Mouse (Mus musculus) forebrain, embryonic 13.5 days (tissue): Measurements from ENCODE around the gene 4930522H14Rik. TPM values are rescaled to one million over a fixed set of nuclear protein-coding genes. Genes with fewer than 3 reads are reported as not detected.

Experiments
- ATAC-seq: fragments of 200-750 bp; cut with Nextera tagmentation; 2 replicates; pipeline ENCODE4 v1.8.0; 2017
- H3K27ac ChIP-seq: fragments of 300-500 bp; sonication (generic); 2 replicates; pipeline ENCODE4 v1.5.1; 2015; ENCODE audit warnings: inconsistent platforms, mild to moderate bottlenecking, moderate library complexity
- H3K27me3 ChIP-seq: fragments of 300-500 bp; sonication (generic); 2 replicates; pipeline ENCODE4 v1.6.1; 2015; ENCODE audit warnings: mild to moderate bottlenecking, inconsistent platforms
- H3K36me3 ChIP-seq: fragments of 300-500 bp; sonication (generic); 2 replicates; pipeline ENCODE4 v1.6.1; 2015; ENCODE audit warnings: mild to moderate bottlenecking, inconsistent platforms; ENCODE audit not compliant: poor library complexity, severe bottlenecking
- H3K4me1 ChIP-seq: fragments of 300-500 bp; sonication (generic); 2 replicates; pipeline ENCODE4 v1.6.1; 2015; ENCODE audit warnings: inconsistent platforms
- H3K4me2 ChIP-seq: fragments of 300-500 bp; sonication (generic); 2 replicates; pipeline ENCODE4 v1.6.1; 2015; ENCODE audit warnings: inconsistent platforms, mild to moderate bottlenecking, moderate library complexity
- H3K4me3 ChIP-seq: fragments of 300-500 bp; sonication (generic); 2 replicates; pipeline ENCODE4 v1.5.1; 2015; ENCODE audit warnings: mild to moderate bottlenecking, inconsistent platforms
- H3K9ac ChIP-seq: fragments of 300-500 bp; sonication (generic); 2 replicates; pipeline ENCODE4 v1.6.1; 2015; ENCODE audit warnings: mild to moderate bottlenecking, inconsistent platforms
- H3K9me3 ChIP-seq: fragments of 300-500 bp; sonication (generic); replicated peaks from 2 replicates; pipeline ENCODE4 v1.6.1; 2016; ENCODE audit warnings: inconsistent platforms
- WGBS: fragments of 180-500 bp; shearing (Covaris S2); methylation state at CpG from one replicate; pipeline ENCODE4 v1.1.7; 2015; 5-methylcytosine and 5-hydroxymethylcytosine counted together
- polyA plus RNA-seq: library from polyadenylated mRNA; unstranded; fragments of >200 nt; fragmentation: Nextera tagmentation; extraction: Ambion mirVana; gene quantifications from 2 replicates; pipeline ENCODE4 v1.2.1, GENCODE M21; 2015

Gene 4930522H14Rik
- polyA plus RNA-seq, 1 experiment from 2014 or later: not detected

GRCm38 (mm10) chr4:109472566-109472965 lies 58.5 kb downstream of the 4930522H14Rik start:
- WGBS: 93% methylated on average over 3 of the region's 3 CpGs
- ATAC-seq: no peak

GRCm38 (mm10) chr4:109471606-109472005 lies 59.5 kb downstream of the 4930522H14Rik start:
- H3K9ac ChIP-seq: no peak overlapping the region

More at GRCm38 (mm10) chr4:109472566-109472965, 58.5 kb downstream of the 4930522H14Rik start:
- no peak overlapping the region for H3K27ac ChIP-seq
- H3K27me3 ChIP-seq: no peaks in the 10 kb centered on the region
- H3K4me1 ChIP-seq: peaks cover 16% of the 10 kb centered on the region
- H3K9me3 ChIP-seq: no peaks in the 10 kb centered on the region
- H3K4me2 ChIP-seq: no peak overlapping the region
- H3K4me3 ChIP-seq: no peak overlapping the region
- H3K9ac ChIP-seq: no peak overlapping the region
- peaks cover 6% of the 10 kb centered on the region; the same call in 1 of the 2 replicates for H3K36me3 ChIP-seq

GRCm38 (mm10) chr4:109467687-109468086 lies 63.4 kb downstream of the 4930522H14Rik start:
- Histone ChIP-seq H3K4me3 (no peak overlapping the region), H3K4me1 (0 out of 2 replicates have a peak, but pooled peaks cover 3% of the 10 kb centered on the region), H3K27ac (no peak overlapping the region), H3K4me2 (no peak overlapping the region), H3K9ac (no peak overlapping the region), H3K9me3 (no peaks in the 10 kb centered on the region), H3K36me3 (peaks cover 5% of the 10 kb centered on the region; the same call in 1 of the 2 replicates), H3K27me3 (no peaks in the 10 kb centered on the region)
- no peak for ATAC-seq

More at GRCm38 (mm10) chr4:109471606-109472005, 59.5 kb downstream of the 4930522H14Rik start:
- Histone ChIP-seq H3K9me3 (no peaks in the 10 kb centered on the region), H3K27ac (no peak overlapping the region), H3K36me3 (peaks cover 6% of the 10 kb centered on the region; the same call in 1 of the 2 replicates), H3K4me2 (no peak overlapping the region), H3K27me3 (no peaks in the 10 kb centered on the region), H3K4me3 (no peak overlapping the region), H3K4me1 (peaks cover 16% of the 10 kb centered on the region)
- ATAC-seq: no peak

- no peak overlapping the region for H3K4me2 ChIP-seq
- no peak overlapping the region for H3K9ac ChIP-seq
- no peaks in the 10 kb centered on the region for H3K4me1 ChIP-seq
- no peaks in the 10 kb centered on the region for H3K27me3 ChIP-seq
- no peak overlapping the region for H3K27ac ChIP-seq
- no peak for ATAC-seq
- H3K9me3 ChIP-seq: no peaks in the 10 kb centered on the region
- H3K4me3 ChIP-seq: no peak overlapping the region
- no peaks in the 10 kb centered on the region for H3K36me3 ChIP-seq
Observed at GRCm38 (mm10) chr4:109463892-109464291, 67.2 kb downstream of the 4930522H14Rik start.

GRCm38 (mm10) chr4:109460421-109461179 lies 70.5 kb downstream of the 4930522H14Rik start:
- no peak for ATAC-seq
- WGBS: 80% methylated on average over 3 of the region's 3 CpGs
- peaks cover 1% of the 10 kb centered on the region; the same call in 1 of the 2 replicates for H3K36me3 ChIP-seq
- H3K27me3 ChIP-seq: no peaks in the 10 kb centered on the region
- no peak overlapping the region for H3K4me3 ChIP-seq
- H3K9me3 ChIP-seq: no peaks in the 10 kb centered on the region; the same call in 1 of the 2 replicates
- H3K4me2 ChIP-seq: no peak overlapping the region
- H3K4me1 ChIP-seq: no peaks in the 10 kb centered on the region
- no peak overlapping the region for H3K27ac ChIP-seq
- H3K9ac ChIP-seq: no peak overlapping the region

GRCm38 (mm10) chr4:109456821-109457220 lies 74.3 kb downstream of the 4930522H14Rik start:
- ATAC-seq: no peak
- Histone ChIP-seq H3K27ac (no peak overlapping the region), H3K36me3 (peaks cover 17% of the 10 kb centered on the region), H3K9me3 (no peaks in the 10 kb centered on the region; the same call in 1 of the 2 replicates), H3K4me3 (no peak overlapping the region), H3K4me1 (no peaks in the 10 kb centered on the region), H3K27me3 (no peaks in the 10 kb centered on the region), H3K4me2 (no peak overlapping the region), H3K9ac (no peak overlapping the region)
- 94% methylated on average over 6 of the region's 6 CpGs for WGBS

Other genes starting within 250 kb of the 4930522H14Rik start
- gene Ttc39a, start 124.7 kb downstream of the 4930522H14Rik start, polyA plus RNA-seq: 0.86 and 1.0 TPM in 2 replicates
- 46.5 and 49.2 TPM in 2 replicates for gene Rnf11, start 46.6 kb downstream of the 4930522H14Rik start, polyA plus RNA-seq
- 9.9 and 13.5 TPM in 2 replicates for gene Cdkn2c, start 135.9 kb upstream of the 4930522H14Rik start, polyA plus RNA-seq
- 28.0 and 30.4 TPM in 2 replicates for gene Faf1, start 145.3 kb upstream of the 4930522H14Rik start, polyA plus RNA-seq